Mouse (Mus musculus): Measurements from ENCODE around the gene Pmp22.

- TF ChIP-seq CTCF (IDR thresholded peaks at IDR 0.05; ENCODE audit: low read depth, low read length) (no peak), POLR2AphosphoS5 (IDR thresholded peaks at IDR 0.05; ENCODE audit: insufficient replicate concordance, low read depth, low read length) (no peak), GATA1 (IDR thresholded peaks at IDR 0.05; ENCODE audit: borderline replicate concordance, low read length) (no peak), GATA2 (IDR thresholded peaks at IDR 0.05; ENCODE audit: borderline replicate concordance, low read depth, low read length) (no peak), TAL1 (conservative IDR thresholded peaks at IDR 0.05; ENCODE audit: low read depth, low read length) (no peak)
Observed at GRCm38 (mm10) chr11:63109230-63109775, 19.5 kb upstream of the Pmp22 start.

Data from G1E (cell line).